Comparison of ENCODE assay signal across 7 mouse cellular contexts in genomic region chr13:109926277-109926920, GRCm38 (mm10).
A peak's percentile ranks its signal among the peaks of the same experiment; 100 is the strongest.
DNase-seq lines count a peak whose midpoint lies in the region; ATAC-seq lines count a peak whose summit lies in the region.

No protein-coding gene starts in this region.

- DNase-seq in R1 (ENCODE audit: low read depth, low spot score) = peak; percentile 80
- DNase-seq in forebrain, embryonic 11.5 days (ENCODE audit: low spot score) = peak; percentile 70
- DNase-seq in induced T-regulatory cell, adult 2 months (ENCODE audit: low read depth) = peak; percentile 67
- peak; percentile 38 for DNase-seq in thymus, postnatal 0 days (ENCODE audit: low spot score)

- no peaks in the 10 kb centered on the region for H3K27me3 ChIP-seq in forebrain, embryonic 11.5 days (ENCODE audit: control insufficient read depth, insufficient read depth, low read length)
- H3K27me3 ChIP-seq in limb, embryonic 13.5 days = no peaks in the 10 kb centered on the region

- no peaks in the 10 kb centered on the region for H3K9me3 ChIP-seq in forebrain, embryonic 11.5 days (ENCODE audit: control insufficient read depth, low read length)
- no peaks in the 10 kb centered on the region for H3K9me3 ChIP-seq in limb, embryonic 13.5 days

- no peak overlapping the region for H3K27ac ChIP-seq in forebrain, embryonic 11.5 days (ENCODE audit: low read depth, low read length)
- H3K27ac ChIP-seq in limb, embryonic 13.5 days = no peak overlapping the region

- no peak overlapping the region; the same call in 1 of the 2 replicates for H3K4me3 ChIP-seq in forebrain, embryonic 11.5 days (ENCODE audit: low read depth, low read length)
- no peak overlapping the region for H3K4me3 ChIP-seq in limb, embryonic 13.5 days

- no peak overlapping the region for H3K9ac ChIP-seq in forebrain, embryonic 11.5 days (ENCODE audit: low read length)
- H3K9ac ChIP-seq in limb, embryonic 13.5 days = no peak overlapping the region

- 31% methylated on average over 15 of the region's 15 CpGs for WGBS in forebrain, embryonic 11.5 days
- WGBS in limb, embryonic 13.5 days = 32% methylated on average over 15 of the region's 15 CpGs

- peak; percentile 75 for ATAC-seq in CD4-positive, CD25-positive, alpha-beta regulatory T cell, adult 4 months
- ATAC-seq in forebrain, embryonic 11.5 days (replicated peaks; ENCODE audit: low FRiP score) = peak; percentile 95
- peak; percentile 81; the same call in 1 of the 2 replicates for ATAC-seq in limb, embryonic 13.5 days (ENCODE audit: low FRiP score, low read depth)
- ATAC-seq in monocyte, adult 5-6 weeks (replicated peaks; ENCODE audit: insufficient number of reproducible peaks, low FRiP score, low TSS enrichment, poor library complexity, severe bottlenecking) = peak; percentile 58; the same call in 1 of the 2 replicates

- H3K4me1 ChIP-seq in forebrain, embryonic 11.5 days (replicated peaks; ENCODE audit: control insufficient read depth, insufficient read depth, low read length) = peaks cover 5% of the 10 kb centered on the region; the same call in 1 of the 2 replicates
- peaks cover 15% of the 10 kb centered on the region for H3K4me1 ChIP-seq in limb, embryonic 13.5 days

- H3K36me3 ChIP-seq in forebrain, embryonic 11.5 days (ENCODE audit: control insufficient read depth, insufficient read depth, low read length) = no peaks in the 10 kb centered on the region
- no peaks in the 10 kb centered on the region for H3K36me3 ChIP-seq in limb, embryonic 13.5 days

- peak overlapping the region; percentile 43 for H3K4me2 ChIP-seq in forebrain, embryonic 11.5 days (ENCODE audit: low read depth, low read length, severe bottlenecking)
- H3K4me2 ChIP-seq in limb, embryonic 13.5 days (replicated peaks) = peak overlapping the region; percentile 51
